Mouse (Mus musculus) stomach, embryonic 16.5 days (tissue): ENCODE measurements around the gene Fam117a. TPM values are rescaled to one million over a fixed set of nuclear protein-coding genes. Genes with fewer than 3 reads are reported as not detected.

Experiments used
- polyA plus RNA-seq: library from polyadenylated mRNA; unstranded; fragments of >200 nt; fragmentation: Nextera tagmentation; extraction: Ambion mirVana; gene quantifications from 2 replicates; pipeline ENCODE4 v1.2.1, GENCODE M21; 2015

Gene Fam117a
- polyA plus RNA-seq, 1 experiment from 2014 or later: 13.9 TPM

Other genes with a start within 250 kb of the Fam117a start
- gene Dlx3, start 216.9 kb upstream of the Fam117a start, polyA plus RNA-seq: 3.0 and 3.9 TPM in 2 replicates
- 0.99 and 1.7 TPM in 2 replicates for gene Dlx4, start 190.8 kb upstream of the Fam117a start, polyA plus RNA-seq
- 0.10 and 0.24 TPM in 2 replicates for gene Tac4, start 75.5 kb upstream of the Fam117a start, polyA plus RNA-seq
- gene Kat7, start 26.8 kb upstream of the Fam117a start, polyA plus RNA-seq: 59.3 and 66.0 TPM in 2 replicates
- 91.7 and 98.9 TPM in 2 replicates for gene Slc35b1, start 47.7 kb downstream of the Fam117a start, polyA plus RNA-seq
- gene Spop, start 77.1 kb downstream of the Fam117a start, polyA plus RNA-seq: 155 and 171 TPM in 2 replicates
- 0.50 and 0.62 TPM in 2 replicates for gene Nxph3, start 177.6 kb downstream of the Fam117a start, polyA plus RNA-seq